Mouse (Mus musculus) 416B (cell line): ENCODE results near the gene Ap2b1.
A peak's percentile ranks its signal among the peaks of the same experiment; 100 is the strongest.

Experiments
- DNase-seq: peaks from one replicate; pipeline ENCODE4 v3.0.0; 2011; ENCODE audit warnings: low read depth

Gene Ap2b1

DNA sequence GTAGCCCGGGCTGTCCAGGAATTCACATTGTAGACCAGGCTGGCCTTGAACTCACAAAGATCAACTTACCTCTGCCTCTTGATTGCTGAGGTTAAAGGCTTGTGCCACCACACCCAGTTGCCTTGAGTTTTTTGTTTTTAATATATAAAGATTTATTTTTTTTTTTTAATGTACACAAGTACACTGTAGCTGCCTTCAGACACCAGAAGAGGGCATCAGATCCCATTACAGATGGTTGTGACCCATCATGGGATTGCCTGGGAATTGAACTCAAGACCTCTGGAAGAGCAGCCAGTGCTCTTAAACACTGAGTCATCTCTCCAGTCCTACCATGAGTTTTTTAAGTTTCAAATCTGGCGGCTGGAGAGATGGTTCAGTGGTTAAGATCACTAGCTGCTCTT is 2.6 kb downstream of the Ap2b1 start:
- peak; percentile 58 for DNase-seq

DNA sequence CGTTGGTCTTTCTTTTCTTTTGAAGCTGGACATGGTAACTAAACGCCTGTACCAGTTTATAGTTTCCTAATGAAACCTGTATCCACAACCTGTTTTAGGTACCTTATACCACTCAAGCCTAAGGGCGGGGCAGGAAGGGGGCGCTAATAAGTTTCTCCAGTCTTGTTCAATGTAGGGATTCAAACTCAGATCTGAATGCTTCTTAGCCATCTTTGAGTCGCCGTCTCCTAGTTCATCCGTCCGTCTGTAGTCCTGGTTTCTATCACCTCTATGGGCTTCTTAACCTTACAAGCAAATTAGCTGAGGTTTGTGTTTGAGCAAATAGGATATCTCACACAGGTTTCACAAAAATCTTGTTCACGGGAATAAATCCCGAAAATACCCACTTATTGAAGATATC is 3.3 kb downstream of the Ap2b1 start:
- no peak for DNase-seq

- DNase-seq, result peak; percentile 99
Observed at GRCm38 (mm10) chr11:83302526-83303251, 3.9 kb downstream of the Ap2b1 start, which contains the start of gene Pex12. Gene Pex12 (minus strand): TSS chr11:83302586.

- DNase-seq, result no peak
Observed at GRCm38 (mm10) chr11:83303751-83304150, 4.9 kb downstream of the Ap2b1 start.

GRCm38 (mm10) chr11:83304485-83304884 is 5.7 kb downstream of the Ap2b1 start:
- no peak for DNase-seq

DNA sequence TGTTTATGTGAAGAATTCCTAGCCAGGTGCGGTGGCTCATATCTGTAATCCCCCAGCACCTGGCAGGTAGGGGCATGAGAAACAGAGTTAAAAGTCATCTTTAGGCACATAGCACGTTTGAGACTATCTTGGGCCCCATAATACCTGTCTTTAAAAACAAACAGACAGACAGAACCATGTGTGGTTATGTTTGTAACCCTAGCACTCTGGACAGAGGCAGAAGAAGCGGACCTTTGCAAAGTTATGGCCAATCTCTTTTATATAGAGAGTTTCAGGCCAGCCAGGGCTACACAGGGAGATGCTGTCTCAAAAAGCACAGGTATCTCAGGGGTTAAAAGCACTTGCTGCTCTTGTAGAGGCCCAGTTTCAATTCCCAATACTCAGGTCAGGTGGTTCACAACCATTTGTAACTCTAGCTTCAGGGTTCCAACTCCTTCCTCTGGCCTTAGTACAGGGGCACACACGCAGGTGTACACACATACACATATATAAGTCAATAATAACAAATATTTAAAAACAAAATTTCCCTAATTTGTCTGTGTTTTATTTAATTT is 8.0 kb downstream of the Ap2b1 start:
- no peak for DNase-seq

DNA sequence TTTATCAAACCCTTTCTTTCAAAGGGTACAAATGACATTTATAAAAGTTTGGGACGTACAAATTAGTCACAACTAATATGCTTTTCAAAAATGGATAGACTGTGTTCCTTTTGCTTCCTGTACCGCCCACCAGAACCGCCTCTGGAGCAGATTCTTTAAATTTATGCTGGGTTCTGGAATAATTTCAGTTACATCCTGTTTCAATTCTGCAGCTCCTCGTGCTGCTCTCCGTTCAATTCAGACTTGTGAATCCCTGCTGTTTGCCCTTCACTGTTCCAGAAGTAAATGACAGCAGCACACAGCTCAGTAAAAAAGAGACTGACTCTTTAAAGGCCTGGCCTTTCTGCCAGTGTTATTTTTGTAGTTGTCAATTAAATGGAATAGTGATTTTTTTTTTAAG is 13.6 kb downstream of the Ap2b1 start:
- DNase-seq, result no peak

GRCm38 (mm10) chr11:83319048-83319447 is 20.2 kb downstream of the Ap2b1 start:
- DNase-seq, result no peak

DNA sequence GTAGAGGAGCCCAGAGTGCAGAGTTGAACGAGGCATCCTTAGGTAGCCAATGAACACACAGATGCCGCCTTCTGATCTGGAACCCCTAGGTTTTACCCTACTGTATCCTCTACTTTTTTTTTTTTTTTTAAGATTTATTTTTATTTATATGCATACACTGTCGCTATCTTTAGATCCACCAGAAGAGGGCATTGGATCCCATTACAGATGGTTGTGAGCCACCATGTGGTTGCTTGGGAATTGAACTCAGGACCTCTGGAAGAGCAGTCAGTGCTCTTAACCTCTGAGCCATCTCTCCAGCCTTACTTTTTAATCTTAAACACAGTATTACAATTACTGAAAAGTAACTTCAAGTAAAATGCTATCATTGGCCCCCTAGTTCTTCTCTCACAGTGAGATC is 27.9 kb downstream of the Ap2b1 start:
- peak; percentile 31 for DNase-seq

GRCm38 (mm10) chr11:83327427-83327826 is 28.6 kb downstream of the Ap2b1 start:
- DNase-seq, result peak; percentile 83

GRCm38 (mm10) chr11:83335826-83336225 is 37.0 kb downstream of the Ap2b1 start:
- no peak for DNase-seq

DNA sequence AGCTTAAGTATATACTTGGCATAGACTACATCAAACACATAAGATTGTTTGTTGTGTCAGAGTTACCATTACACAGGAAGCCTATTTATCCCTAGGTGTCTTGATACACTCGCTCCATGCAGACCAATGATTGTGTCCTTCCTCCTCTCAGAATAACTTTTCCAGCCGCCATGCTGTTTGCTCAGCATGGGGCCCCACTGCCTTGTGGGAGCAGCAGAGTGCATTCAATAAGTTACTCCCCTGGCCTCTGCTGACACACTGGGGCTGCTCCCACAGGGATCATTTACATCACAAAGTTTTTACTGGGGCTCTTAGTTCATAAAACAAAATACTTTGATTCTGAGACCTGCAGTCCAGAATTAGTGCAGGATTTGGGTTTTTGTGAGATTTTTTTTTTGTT is 40.9 kb downstream of the Ap2b1 start:
- DNase-seq, result no peak

DNA sequence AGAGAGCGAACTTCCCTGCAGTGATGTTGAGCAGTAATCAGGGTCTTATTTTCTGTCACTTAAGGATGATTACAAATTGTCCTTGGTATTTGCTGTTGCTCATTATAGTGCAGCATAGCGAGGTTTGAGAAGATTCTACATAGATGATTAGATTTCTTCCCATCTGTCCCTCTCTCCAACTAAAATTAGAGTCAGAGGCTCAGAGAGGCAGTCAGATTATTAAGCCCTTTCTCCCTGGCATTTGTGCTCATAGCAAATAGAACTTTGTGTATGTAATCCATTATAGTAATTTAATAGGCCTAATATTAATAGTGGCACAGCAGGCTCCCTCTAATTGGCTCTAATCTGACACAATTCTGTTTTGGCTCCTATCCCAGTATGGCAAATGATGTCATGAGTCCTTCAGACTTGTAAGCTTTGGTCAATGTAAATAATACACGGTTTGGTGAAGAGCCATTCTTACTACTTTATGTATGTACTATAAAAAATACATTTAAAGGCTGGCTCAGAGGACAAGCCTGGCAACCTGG is 43.0 kb downstream of the Ap2b1 start:
- DNase-seq, result no peak

- no peak for DNase-seq
Observed at GRCm38 (mm10) chr11:83355428-83355827, 56.6 kb downstream of the Ap2b1 start.

DNA sequence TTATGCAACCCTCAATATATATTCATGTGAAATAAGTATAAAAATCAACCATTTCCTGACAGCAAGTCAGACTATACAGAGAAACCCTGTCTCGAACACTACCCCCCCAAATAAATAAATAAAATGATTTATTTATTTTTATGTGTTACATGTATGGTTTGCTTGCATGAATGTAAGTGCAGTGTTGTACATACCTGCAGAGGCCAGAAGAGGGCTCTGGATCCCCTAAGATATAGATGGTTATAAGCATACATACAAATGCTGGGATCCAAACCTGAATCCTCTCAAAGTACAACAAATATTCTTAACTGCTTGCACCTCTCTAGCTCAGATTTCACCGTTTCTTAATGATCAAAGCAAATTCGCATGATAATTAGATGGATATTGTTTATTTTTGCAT is 58.6 kb downstream of the Ap2b1 start:
- DNase-seq, result peak; percentile 73

DNA sequence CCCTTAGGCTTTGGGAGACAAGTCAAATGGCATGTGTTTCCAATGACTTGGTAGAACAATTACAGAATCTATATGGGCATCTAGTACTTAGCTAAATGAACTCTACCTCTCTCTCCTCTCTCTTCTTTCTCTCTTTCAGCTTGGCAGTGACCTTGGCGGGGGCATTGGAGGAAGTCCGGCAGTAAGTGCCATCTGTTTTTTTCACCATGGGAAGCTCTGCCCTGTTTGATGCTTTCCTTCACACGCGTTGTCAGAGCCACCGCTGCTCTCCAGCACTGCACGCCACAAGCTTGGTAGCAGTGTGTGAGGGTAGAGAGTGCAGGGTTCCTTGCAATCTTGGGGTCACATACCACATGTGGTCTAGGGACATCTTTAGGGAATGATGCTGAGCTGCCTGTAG is 65.8 kb downstream of the Ap2b1 start:
- DNase-seq, result no peak

DNA sequence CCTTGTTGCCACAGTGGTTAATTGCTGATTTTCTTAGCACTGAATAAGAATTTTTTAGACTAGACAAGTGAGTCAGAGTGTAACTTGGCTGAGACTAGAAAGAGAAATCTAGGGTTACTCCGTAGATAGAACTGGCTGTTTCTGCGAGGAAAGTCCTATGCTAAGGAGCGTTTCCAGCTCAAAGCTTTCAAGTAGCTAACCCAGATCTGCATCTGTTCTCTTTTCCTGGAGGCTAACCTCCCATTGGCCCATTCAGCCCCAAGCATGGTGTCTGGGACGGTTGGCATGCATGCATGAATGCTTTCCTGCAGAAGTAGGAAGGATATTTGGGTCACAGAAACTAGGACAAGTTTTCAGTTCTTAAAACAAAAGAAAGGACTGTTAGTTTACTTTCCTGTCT is 72.4 kb downstream of the Ap2b1 start:
- DNase-seq, result no peak

GRCm38 (mm10) chr11:83379745-83380341 is 81.0 kb downstream of the Ap2b1 start:
- DNase-seq, result no peak

DNA sequence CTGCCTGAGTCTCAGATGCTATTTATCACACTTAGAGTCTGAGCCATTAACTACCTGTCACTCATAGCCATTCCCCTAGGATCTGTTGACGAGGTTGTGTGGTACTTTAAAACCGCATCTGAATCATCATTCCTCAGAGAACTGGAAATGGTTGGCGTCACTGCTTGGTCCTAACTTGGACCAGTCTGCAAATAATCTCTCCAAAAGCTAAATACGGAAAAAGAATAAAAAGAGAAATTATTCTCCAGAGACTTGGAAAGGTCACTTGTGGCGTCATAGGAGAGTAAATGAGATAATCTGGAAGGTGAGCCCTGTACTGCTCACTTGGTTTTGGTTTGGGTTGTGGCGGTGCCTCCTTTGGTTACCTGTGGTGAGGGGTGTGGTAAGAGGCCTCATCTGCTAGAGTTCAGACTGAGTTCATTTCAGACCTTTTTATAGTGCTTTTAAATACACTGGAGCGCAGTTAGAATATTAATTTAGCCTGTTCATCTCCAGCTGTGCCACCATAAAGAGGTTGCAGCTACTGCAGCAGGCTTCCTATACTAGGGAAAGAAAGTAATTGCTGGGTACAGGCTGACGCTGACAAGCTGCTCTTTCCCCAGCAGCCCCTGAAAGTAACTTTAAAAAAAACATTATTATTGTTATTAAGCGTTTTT is 84.2 kb downstream of the Ap2b1 start:
- DNase-seq, result no peak

GRCm38 (mm10) chr11:83383532-83383887 is 84.7 kb downstream of the Ap2b1 start:
- no peak for DNase-seq

GRCm38 (mm10) chr11:83393062-83393461 is 94.2 kb downstream of the Ap2b1 start:
- DNase-seq, result no peak

GRCm38 (mm10) chr11:83394802-83395439 is 96.1 kb downstream of the Ap2b1 start:
- no peak for DNase-seq
